Mouse (Mus musculus) layer of hippocampus, adult 8-10 months (tissue): Measurements from ENCODE around the gene Mctp1. TPM values are rescaled to one million over a fixed set of nuclear protein-coding genes. Genes with fewer than 3 reads are reported as not detected.

Experiments
- DNase-seq, 2 experiments: peaks; one replicate each; pipeline ENCODE4 v3.0.0; 2022; ENCODE audit warnings: low spot score in 2 of 2
- total RNA-seq, 4 experiments: library from RNA; stranded (reverse); gene quantifications; 2 replicates each; pipeline ENCODE4 v1.2.4; 2022

Gene Mctp1
- total RNA-seq, 4 experiments from 2014 or later = 48.9 to 59.6 (median 55.3) TPM

GRCm38 (mm10) chr13:76609425-76609824, 225.1 kb downstream of the Mctp1 start:
- DNase-seq = no peak

DNA sequence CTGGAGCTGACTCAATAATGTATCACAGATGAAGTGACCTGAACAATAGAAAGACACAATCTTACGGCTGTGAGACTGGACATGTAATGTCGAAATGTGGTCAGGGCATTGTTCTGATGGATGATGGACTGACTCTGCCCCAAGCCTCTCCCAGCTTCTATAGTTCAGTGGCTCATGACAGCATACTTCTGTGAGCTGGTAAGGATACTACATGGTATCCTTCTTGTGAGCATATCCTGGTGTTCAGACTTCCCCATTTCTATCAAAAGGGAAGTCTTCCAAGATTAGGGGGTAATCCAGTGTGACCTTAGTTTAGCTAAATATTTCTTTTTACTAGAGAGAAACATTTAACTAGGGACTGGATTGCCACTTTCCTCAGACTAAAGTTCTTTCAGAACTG, 227.2 kb downstream of the Mctp1 start:
- no peak for DNase-seq

- no peak for DNase-seq
These were observed 235.8 kb downstream of the Mctp1 start for GRCm38 (mm10) chr13:76620111-76620510.

- no peak for DNase-seq
These were observed 236.2 kb downstream of the Mctp1 start for GRCm38 (mm10) chr13:76620525-76620924.

DNA sequence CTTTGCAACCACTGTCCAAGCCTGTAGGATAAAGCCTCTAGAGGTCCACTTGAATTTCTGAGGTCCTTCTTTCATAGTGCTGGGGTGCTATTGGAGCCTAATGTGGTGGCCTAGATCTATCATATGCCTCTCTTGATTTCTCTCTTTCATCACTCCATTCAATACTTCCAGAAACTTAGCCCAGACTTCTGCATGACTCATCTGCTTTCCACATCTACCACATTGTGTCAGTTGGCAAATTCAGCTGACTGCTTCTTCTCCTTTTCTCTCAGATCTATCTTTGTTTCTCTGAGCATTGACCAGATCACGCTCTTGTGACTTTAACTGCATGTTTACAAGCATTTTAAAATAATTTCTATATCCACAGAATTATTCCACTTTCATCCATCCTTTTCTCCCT, 249.4 kb downstream of the Mctp1 start:
- DNase-seq = no peak

DNA sequence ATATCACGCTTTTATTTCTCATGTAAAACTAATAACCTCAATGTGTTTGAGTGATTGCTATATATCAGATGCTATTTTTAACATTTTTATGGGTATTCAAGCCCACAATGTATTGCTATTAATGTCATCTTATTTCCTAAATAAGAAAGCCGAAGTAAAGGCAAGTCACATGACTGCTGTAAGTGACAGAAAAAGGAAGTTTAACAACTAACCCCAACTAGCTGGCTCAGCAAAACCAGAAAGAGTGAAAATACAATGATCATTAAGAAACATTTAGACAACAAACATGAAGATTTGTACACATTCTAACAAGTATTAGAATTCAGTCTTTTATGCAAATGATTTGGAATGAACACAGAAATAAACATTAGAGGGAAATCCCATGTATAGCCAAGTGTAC, 253.9 kb downstream of the Mctp1 start:
- no peak for DNase-seq

- DNase-seq = no peak
These were observed 275.2 kb downstream of the Mctp1 start for GRCm38 (mm10) chr13:76659523-76659922.

DNA sequence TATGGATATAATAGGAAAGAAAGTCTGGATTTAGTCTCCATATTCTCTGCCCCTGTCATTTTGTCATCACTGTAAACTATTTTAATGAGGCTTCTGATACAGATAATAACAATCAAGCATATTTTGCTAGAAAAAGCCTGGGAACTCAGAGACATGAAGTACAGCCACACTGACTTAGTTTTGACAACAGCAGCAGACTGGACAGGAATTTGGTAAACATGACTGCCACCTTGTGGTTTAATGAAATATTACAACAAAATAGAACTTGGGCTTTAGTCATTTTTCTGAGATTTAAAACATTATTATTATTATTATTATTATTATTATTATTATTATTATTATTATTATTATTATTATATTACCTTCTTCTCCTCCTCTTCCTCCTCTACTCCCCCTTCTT, 297.0 kb downstream of the Mctp1 start:
- no peak for DNase-seq

GRCm38 (mm10) chr13:76689349-76689748, 305.0 kb downstream of the Mctp1 start:
- DNase-seq = no peak

DNA sequence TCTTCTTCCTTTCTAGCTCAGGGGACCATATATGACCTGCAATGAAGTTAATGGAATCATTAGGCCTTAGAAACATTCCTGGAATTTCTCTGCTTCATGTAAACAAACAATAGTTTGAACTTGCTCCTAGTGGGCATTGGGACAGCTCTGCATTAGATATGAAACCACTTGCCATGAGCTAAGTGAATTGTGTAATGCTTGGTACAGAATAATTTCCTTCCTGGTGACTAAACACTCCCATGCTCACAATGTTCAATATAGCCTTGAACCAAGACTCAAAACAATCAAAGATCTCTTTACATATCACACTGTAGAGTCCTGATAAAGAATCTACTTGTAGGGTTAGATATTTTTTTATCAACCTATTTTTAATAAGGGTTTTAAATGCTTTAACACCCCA, 305.8 kb downstream of the Mctp1 start:
- no peak for DNase-seq

GRCm38 (mm10) chr13:76690697-76691096, 306.4 kb downstream of the Mctp1 start:
- no peak for DNase-seq

GRCm38 (mm10) chr13:76734013-76734412, 349.7 kb downstream of the Mctp1 start:
- DNase-seq = no peak

GRCm38 (mm10) chr13:76750663-76751429, 366.5 kb downstream of the Mctp1 start:
- no peak for DNase-seq

DNA sequence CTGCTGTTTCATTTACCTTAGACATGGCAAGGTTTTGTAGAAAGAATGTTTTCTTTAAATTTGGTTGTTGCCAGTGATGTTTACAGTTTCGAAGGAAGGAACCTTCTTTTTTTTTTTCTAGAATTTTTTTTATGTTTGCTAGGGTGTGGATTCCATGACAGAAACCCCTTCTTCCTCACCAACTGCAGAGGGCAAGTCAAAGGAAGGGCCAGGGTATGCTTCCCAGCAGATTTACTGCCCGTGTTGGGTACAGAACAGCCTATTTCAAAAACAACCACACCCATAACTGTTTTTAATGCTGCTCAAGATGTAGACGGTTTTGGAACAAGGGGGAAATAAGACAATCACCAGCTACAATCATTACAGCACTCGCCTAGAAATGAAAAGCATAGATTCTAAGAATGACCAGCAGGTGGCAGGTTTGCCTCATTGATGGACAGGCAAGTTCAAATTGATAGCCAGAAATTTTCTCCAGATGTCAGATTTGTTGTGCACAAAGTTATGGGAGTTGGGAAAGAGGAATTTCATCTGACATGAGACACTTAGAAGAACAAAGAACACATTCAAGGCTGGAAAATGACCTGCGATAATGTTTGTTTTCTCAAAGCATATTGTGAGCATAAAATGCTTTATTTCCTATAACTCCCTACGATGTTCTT, 375.6 kb downstream of the Mctp1 start:
- peak in 1 of 2 experiments; percentile 34 for DNase-seq

GRCm38 (mm10) chr13:76799662-76800061, 415.3 kb downstream of the Mctp1 start:
- DNase-seq = no peak

GRCm38 (mm10) chr13:76801126-76801632, 416.8 kb downstream of the Mctp1 start:
- DNase-seq = no peak

DNA sequence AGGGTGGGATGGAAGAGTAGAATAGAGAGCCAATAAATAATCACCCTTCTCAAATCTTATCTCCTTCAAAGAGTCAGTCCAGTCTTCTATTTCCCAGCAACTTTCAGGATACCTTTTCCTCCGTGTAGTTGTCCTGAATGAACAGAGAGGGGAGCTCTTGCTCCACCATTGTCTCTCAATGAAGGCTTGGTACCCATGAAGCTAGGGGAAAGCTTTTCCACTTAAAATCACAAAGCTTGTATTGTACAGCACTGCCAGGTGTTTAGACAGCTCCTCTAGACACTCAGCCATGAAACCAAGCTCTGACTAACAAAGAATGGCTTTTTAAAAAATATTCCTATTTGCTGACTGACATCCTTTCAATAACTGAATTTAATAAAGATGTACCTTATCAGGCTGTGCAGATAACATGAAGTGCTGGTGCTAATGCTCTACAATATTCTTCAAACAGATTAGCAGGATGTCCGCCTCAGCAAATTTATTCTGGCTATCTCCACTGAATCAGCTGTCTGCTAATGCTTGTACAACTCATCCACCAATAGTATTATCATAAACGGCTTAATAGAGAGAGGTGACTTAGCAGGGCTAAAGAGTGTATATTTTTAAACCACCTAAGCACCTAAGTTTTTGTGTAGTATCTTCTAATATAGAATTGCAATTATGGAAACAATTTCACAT, 417.9 kb downstream of the Mctp1 start:
- DNase-seq = peak; percentile 21 to 29

DNA sequence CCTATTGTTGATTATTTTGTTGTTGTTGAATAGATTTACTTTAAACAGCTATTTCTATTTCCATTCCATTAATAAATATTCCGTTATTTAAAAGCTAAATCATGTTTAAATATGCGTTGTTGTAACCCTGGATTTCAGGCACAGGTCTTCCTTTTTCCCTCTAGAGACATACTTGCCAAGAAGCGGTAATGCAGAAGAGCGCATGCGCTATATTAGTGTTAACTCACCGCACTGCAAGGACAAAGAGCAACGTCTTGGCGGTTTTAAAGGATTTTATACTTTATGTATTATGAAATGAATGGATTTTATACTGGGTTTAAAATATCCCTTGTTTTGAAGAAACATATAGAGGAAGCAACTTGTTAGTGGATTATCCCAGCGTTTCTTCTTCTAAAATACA, 418.6 kb downstream of the Mctp1 start:
- no peak for DNase-seq

DNA sequence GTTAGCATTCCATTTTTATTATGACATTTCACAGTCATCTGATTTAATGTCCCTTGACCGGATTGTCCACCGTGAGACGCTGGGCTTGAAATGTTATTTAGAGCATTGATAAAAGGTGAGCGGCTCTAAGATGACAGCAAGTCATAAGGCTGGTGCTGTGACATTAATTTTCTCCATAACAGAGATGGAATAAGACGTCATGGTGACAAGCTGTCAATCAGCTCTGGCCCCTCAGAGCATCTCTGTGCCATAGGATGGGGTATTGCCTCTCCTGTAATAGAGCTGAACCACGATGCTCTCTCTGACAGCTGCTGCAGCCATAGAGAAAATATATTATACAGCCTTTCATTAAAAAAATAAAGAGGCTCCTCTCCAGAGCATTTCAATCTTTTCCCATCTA, 419.5 kb downstream of the Mctp1 start:
- DNase-seq = no peak

- no peak for DNase-seq
These were observed 424.6 kb downstream of the Mctp1 start for GRCm38 (mm10) chr13:76808871-76809390.

- no peak for DNase-seq
These were observed 425.5 kb downstream of the Mctp1 start for GRCm38 (mm10) chr13:76809802-76810201.

GRCm38 (mm10) chr13:76810496-76810939, 426.2 kb downstream of the Mctp1 start:
- peak; percentile 26 to 28 for DNase-seq
